Mouse (Mus musculus): ENCODE results near the gene Smim22. TPM values are rescaled to one million over a fixed set of nuclear protein-coding genes. Genes with fewer than 3 reads are reported as not detected.

Smim22 gene
- polyA plus RNA-seq, 1 experiment from 2014 or later = not detected

DNA sequence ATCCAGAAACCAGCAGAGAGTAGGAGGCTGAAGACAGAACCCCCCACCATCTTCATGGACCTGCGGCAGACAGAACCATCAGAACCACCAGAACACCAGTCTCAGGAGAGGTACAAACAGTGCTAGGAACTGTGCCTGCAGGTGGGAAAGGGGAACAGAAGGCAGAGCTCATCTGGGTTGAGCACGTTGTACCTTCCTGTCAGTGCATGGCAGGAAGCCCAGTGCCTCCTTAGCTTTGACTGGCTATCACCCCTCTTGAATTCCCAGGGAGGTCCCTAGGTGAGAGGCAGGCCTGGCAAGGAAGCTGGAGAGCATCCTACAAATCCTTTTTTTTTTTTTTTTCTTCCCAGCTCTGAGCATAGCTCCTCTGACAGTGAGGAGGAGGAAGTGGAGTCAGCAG is 30.9 kb upstream of the Smim22 start:
- no peak overlapping the region for H3K4me3 ChIP-seq
- no peak for ATAC-seq (ENCODE audit: low read depth)
- no peak overlapping the region for H3K9ac ChIP-seq
- H3K4me2 ChIP-seq = no peak overlapping the region
- H3K36me3 ChIP-seq = peaks cover 7% of the 10 kb centered on the region; the same call in 1 of the 2 replicates
- H3K4me1 ChIP-seq (replicated peaks) = no peaks in the 10 kb centered on the region
- no peak overlapping the region for H3K27ac ChIP-seq (replicated peaks)
- 79% methylated on average over 2 of the region's 2 CpGs for WGBS
- H3K27me3 ChIP-seq = no peaks in the 10 kb centered on the region
- H3K9me3 ChIP-seq = no peaks in the 10 kb centered on the region

DNA sequence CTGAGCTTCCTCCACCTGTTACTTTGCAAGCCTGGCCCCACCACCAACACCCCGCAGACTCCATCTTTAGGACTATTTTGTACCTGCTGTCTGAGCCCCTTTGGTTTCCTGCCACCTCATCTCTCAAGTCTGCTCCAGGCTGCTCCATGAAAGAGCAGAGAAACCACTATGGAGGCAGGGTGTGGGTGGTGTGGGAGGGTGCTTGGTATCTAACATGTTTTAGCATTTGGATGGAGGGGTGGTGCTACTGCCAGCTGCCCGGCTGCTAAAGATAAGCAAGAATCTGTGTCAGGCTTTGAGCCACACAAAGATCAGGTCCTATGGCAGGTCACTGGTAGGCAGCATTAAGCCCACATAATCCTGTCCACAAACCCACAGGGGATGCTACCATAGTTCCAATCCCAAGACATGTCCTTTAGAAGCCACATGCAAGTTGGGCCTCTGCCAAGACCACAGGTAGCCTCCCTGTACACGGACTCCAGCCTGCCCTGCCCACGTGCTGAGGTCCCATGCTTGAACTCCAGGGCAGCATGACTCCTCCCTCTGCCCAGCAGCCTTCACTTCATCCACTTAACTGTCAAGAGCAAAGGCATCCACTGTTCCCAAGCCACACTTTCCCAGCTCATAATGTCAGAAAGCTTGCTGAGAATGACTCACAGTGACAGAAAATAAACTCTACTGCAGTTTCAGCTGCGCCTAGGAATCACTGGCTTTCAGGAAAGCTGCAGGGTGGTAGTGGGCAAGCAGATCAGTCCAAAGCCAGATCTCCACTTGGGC is 28.6 kb upstream of the Smim22 start:
- H3K9ac ChIP-seq = no peak overlapping the region
- H3K27ac ChIP-seq (replicated peaks) = no peak overlapping the region
- H3K36me3 ChIP-seq = no peaks in the 10 kb centered on the region
- H3K4me1 ChIP-seq (replicated peaks) = no peaks in the 10 kb centered on the region
- H3K4me3 ChIP-seq = no peak overlapping the region
- H3K27me3 ChIP-seq = no peaks in the 10 kb centered on the region
- no peaks in the 10 kb centered on the region for H3K9me3 ChIP-seq
- no peak for ATAC-seq (ENCODE audit: low read depth)
- no peak overlapping the region for H3K4me2 ChIP-seq
- WGBS = 79% methylated on average over 5 of the region's 5 CpGs

DNA sequence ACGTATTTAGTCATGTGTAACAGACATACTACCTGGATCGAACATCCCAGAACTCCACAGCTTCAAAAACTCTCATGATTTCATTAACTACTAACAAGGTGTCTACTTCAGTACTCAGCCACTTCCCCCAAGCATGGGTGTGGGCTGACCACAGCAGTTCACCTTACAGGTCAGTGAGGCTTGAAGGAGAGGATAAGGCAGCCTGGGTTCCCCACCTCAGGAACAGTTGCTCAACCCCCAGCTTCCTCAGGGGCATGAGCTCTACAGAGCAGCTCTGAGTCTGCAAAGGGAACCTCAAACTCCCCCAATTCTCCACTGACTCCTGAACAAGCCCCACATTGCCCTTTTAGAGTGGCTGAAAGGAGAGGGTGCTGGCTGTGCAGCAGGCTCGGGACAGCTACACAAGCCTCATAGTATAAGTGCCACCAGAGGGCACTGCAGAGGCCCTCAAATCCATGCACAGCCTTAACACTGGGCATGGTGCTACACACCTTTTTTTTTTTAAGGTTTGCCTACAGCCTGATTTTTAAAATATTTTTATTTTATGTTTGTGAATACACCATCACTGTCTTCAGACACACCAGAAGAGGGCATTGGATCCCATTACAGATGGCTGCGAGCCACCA is 27.2 kb upstream of the Smim22 start:
- Histone ChIP-seq H3K9me3 (no peaks in the 10 kb centered on the region), H3K4me3 (no peak overlapping the region), H3K27ac (replicated peaks) (no peak overlapping the region), H3K4me2 (no peak overlapping the region), H3K4me1 (replicated peaks) (no peaks in the 10 kb centered on the region), H3K27me3 (no peaks in the 10 kb centered on the region), H3K36me3 (no peaks in the 10 kb centered on the region), H3K9ac (no peak overlapping the region)
- WGBS = 72% methylated on average over 4 of the region's 4 CpGs
- ATAC-seq (ENCODE audit: low read depth) = no peak

DNA sequence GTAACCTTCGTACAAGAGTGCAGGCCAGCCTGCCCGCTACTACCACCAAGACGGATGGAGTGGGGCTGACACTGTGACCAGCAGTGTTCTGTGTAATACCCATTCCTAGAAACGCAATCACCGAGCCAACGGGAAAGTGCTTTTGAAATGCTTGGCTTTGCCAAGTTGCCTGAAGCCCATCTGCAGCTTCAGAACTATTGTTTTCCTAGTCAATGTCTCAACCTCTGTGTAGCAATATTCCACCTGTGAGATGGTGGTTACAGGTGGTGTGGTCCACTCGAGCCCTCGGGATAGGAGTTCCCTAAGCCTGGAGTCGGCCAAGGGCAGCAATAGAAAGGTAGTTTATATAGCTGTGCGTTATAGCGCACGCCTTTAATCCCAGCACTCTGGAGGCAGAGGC is 22.4 kb upstream of the Smim22 start:
- Histone ChIP-seq H3K9me3 (no peaks in the 10 kb centered on the region), H3K36me3 (no peaks in the 10 kb centered on the region), H3K4me3 (no peak overlapping the region), H3K27me3 (no peaks in the 10 kb centered on the region), H3K4me2 (no peak overlapping the region), H3K4me1 (replicated peaks) (no peaks in the 10 kb centered on the region), H3K9ac (no peak overlapping the region), H3K27ac (replicated peaks) (no peak overlapping the region)
- WGBS = 91% methylated on average over 12 of the region's 12 CpGs
- no peak for ATAC-seq (ENCODE audit: low read depth)

DNA sequence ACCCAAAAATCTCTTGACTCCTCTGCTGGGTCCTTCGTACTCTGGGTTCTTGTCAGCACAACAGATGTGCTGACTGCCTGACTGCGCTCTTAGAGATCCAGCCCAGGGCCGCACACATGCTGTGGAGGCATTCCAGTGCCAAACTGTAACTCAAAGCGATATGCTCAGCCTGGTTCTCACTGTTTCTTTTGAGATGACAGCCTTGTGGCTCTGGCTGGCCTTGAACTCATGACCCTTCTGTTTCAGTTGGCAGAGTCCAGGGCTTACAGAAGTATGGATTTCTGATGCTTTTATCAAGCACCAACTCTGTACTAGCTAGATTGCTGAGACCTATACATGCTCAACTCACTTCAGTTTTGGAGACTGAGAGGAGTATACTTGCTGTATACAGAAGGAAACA is 13.8 kb upstream of the Smim22 start:
- no peaks in the 10 kb centered on the region for H3K36me3 ChIP-seq
- H3K4me1 ChIP-seq (replicated peaks) = no peaks in the 10 kb centered on the region
- H3K27ac ChIP-seq (replicated peaks) = no peak overlapping the region
- H3K9ac ChIP-seq = no peak overlapping the region
- H3K9me3 ChIP-seq = no peaks in the 10 kb centered on the region
- no peak overlapping the region for H3K4me3 ChIP-seq
- ATAC-seq (ENCODE audit: low read depth) = no peak
- WGBS = 82% methylated on average over 4 of the region's 4 CpGs
- no peak overlapping the region for H3K4me2 ChIP-seq
- H3K27me3 ChIP-seq = no peaks in the 10 kb centered on the region

DNA sequence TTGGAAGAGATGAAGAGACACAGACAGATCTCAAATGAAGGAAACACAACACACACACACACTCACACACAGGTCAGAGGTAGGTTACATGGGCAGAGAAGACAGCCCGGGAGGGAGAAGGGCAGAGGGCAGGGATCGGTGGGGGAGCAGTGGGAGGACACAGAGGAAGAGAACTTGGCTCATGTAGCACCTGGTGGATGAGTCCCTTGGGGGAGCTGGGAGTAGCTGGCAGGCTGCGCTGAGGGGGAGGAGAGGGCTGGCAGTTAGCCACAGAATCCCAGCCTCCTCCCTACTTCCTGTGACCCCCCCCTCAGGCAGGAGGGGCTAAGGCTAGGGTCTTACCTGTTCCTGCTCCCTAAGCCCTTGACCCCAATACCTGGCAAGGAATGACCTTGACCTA is 9.5 kb upstream of the Smim22 start, which contains the start of gene Sept12:
Gene Sept12 (minus strand): TSS at position 300 of the 400 bp plus-strand sequence.
- Histone ChIP-seq H3K4me3 (no peak within 1 kb of the TSS), H3K9ac (no peak within 1 kb of the TSS), H3K36me3 (no peaks in the 10 kb centered on the region), H3K4me1 (replicated peaks) (no peaks in the 10 kb centered on the region), H3K27ac (replicated peaks) (no peak within 1 kb of the TSS), H3K9me3 (no peaks in the 10 kb centered on the region), H3K27me3 (no peaks in the 10 kb centered on the region), H3K4me2 (no peak within 1 kb of the TSS)
- no peak for ATAC-seq (ENCODE audit: low read depth)
- 53% methylated on average over 3 of the region's 3 CpGs for WGBS

DNA sequence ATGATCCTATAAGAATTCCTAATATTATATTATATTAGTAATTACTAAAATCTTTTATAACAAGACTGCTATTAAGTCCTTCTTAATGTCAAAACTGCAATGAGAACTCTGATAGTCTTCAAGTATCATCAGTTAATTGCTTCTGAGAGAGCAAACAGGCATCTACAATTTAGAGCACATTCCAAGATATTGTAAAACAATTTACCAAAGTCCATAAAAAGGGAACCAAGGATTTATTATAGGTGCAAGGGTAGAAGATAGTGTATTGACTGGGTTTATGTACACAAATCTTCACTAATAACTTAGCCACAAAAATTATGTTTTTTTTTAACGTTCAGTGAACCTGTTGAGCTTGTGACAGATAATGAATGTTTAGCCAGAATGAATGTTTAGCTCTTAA is 8.1 kb upstream of the Smim22 start:
- Histone ChIP-seq H3K9me3 (no peaks in the 10 kb centered on the region), H3K4me2 (no peak overlapping the region), H3K4me1 (replicated peaks) (no peaks in the 10 kb centered on the region), H3K4me3 (no peak overlapping the region), H3K9ac (no peak overlapping the region), H3K36me3 (no peaks in the 10 kb centered on the region), H3K27ac (replicated peaks) (no peak overlapping the region), H3K27me3 (no peaks in the 10 kb centered on the region)
- 67% methylated on average over 1 of the region's 1 CpGs for WGBS
- no peak for ATAC-seq (ENCODE audit: low read depth)

DNA sequence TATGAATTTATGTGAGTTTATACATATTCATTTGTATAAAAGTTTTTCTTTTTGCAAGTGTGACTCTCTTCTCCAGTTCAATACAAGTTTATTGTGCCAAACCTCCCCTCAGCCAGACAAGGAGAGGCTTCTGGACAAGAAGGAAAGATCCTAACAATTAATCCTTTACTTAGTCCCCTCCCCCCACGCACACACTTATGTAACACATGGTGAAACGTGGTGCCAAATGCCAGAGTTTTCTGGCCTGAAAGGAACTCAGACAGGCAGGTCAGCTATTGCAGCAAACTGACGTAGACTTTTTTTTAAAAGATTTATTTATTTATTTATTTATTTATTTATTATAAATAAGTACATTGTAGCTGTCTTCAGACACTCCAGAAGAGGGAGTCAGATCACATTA is 6.5 kb upstream of the Smim22 start:
- WGBS = 71% methylated on average over 3 of the region's 3 CpGs
- Histone ChIP-seq H3K36me3 (no peaks in the 10 kb centered on the region), H3K4me1 (replicated peaks) (no peaks in the 10 kb centered on the region), H3K4me2 (no peak overlapping the region), H3K4me3 (no peak overlapping the region), H3K27ac (replicated peaks) (no peak overlapping the region), H3K9me3 (no peaks in the 10 kb centered on the region), H3K27me3 (no peaks in the 10 kb centered on the region), H3K9ac (no peak overlapping the region)
- no peak for ATAC-seq (ENCODE audit: low read depth)

DNA sequence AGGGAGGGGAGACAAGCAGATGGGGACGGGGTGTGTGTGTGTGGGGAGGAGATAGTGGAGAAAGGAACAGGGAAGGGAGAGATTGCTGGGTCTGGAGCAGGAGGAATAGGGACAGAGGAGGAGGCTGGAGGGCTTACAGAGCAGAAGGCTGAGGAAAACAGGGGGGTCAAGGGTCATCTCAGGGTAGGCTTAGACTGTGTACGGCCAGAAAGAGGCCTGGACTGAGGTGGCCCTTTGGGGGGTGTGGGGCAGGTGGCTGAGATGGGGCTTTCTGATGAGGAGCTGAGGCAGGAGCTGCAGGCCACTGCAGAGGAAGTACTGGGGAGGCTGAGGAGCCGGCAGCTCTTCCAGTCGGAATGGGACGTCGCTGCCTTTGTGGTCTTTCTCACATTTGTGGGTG is 404 bp downstream of the Smim22 start:
- Histone ChIP-seq H3K36me3 (peaks cover 25% of the 10 kb centered on the region), H3K27ac (replicated peaks) (no peak overlapping the region), H3K9ac (no peak overlapping the region), H3K4me3 (no peak overlapping the region), H3K27me3 (no peaks in the 10 kb centered on the region), H3K9me3 (no peaks in the 10 kb centered on the region), H3K4me2 (no peak overlapping the region), H3K4me1 (replicated peaks) (peaks cover 17% of the 10 kb centered on the region)
- WGBS = 53% methylated on average over 6 of the region's 6 CpGs
- no peak for ATAC-seq (ENCODE audit: low read depth)

DNA sequence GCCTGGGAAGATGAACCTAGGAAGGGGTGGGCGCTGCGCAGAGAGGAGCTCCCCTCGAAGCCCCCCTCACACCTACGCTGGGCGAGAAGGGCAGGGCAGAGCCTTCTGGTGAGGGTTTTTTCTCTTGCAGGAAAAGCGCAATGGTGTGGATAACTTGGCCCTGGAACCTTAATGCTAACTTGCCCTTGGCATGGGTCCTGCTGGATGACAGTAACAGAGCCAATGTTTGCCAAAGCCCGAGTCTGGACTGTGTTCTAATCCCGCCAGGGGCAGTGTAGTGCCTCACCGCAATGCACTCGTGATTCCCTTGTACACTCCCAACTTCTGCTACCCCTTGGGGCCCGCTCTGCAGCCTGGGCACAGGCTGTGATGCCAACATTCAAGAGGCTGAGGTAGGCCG is 988 bp downstream of the Smim22 start:
- ATAC-seq (ENCODE audit: low read depth) = no peak

DNA sequence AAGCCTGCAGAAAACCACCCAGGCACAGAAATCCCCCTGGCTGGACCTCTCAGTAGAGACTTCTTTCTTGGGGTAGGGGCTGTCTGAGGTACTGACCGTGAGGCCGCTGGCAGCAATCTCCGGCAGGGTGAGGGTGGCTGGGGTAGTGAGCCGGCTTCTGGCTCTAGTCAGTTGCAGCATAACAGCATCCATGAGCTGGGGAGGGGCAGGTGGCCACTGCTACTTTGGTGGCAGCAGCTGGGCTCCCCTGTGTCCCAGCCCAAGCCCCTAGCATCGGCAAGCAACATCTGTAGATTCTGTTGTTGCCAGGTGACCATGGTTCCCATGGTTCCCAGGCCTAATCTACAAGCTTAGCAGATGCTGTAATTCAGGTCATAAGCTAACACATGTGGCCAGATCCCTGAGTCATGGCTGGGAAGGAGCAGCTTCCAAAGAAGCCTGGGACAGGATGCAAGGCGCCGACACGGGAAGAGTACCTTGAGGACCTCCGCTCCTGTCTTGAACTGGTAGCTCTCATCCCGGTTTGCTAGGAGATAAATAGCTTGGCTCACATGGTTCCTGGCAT is 3.4 kb downstream of the Smim22 start:
- ATAC-seq (ENCODE audit: low read depth) = no peak
- H3K36me3 ChIP-seq = peaks cover 38% of the 10 kb centered on the region
- H3K4me1 ChIP-seq (replicated peaks) = peaks cover 22% of the 10 kb centered on the region
- WGBS = 86% methylated on average over 10 of the region's 10 CpGs
- no peak overlapping the region for H3K4me2 ChIP-seq
- H3K4me3 ChIP-seq = no peak overlapping the region
- H3K27ac ChIP-seq (replicated peaks) = no peak overlapping the region
- no peaks in the 10 kb centered on the region for H3K9me3 ChIP-seq
- H3K27me3 ChIP-seq = no peaks in the 10 kb centered on the region
- no peak overlapping the region for H3K9ac ChIP-seq

More for the DNA sequence above, 988 bp downstream of the Smim22 start:
- Histone ChIP-seq H3K4me2 (no peak overlapping the region), H3K4me1 (replicated peaks) (peaks cover 22% of the 10 kb centered on the region), H3K9ac (no peak overlapping the region), H3K27ac (replicated peaks) (no peak overlapping the region), H3K4me3 (no peak overlapping the region), H3K36me3 (peaks cover 25% of the 10 kb centered on the region), H3K9me3 (no peaks in the 10 kb centered on the region), H3K27me3 (no peaks in the 10 kb centered on the region)
- 84% methylated on average over 12 of the region's 12 CpGs for WGBS

DNA sequence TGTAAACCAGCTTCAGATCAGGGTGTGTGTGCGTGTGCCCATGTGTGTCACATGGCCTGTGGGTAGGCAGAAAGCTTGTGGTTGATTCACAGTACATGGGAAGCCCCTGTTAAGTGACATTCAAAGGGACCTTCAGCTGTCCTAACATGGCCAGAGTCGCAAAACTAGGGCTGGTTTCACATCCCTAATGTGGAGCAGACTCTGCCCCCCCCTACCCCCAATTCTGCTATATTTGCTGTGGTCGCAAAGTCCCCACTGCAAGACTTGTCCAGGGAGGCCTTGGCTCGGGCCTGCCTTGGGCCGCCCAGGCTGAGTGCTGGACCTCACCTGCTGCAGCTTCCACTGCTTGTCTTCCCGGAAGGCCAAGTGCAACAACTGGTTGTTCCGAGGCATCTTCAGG is 4.2 kb downstream of the Smim22 start:
- Histone ChIP-seq H3K4me3 (no peak overlapping the region), H3K27me3 (no peaks in the 10 kb centered on the region), H3K9me3 (no peaks in the 10 kb centered on the region), H3K36me3 (peaks cover 46% of the 10 kb centered on the region), H3K4me2 (no peak overlapping the region), H3K9ac (no peak overlapping the region), H3K27ac (replicated peaks) (no peak overlapping the region), H3K4me1 (replicated peaks) (peaks cover 22% of the 10 kb centered on the region)
- ATAC-seq (ENCODE audit: low read depth) = no peak
- 89% methylated on average over 7 of the region's 7 CpGs for WGBS

All from neural tube, embryonic 13.5 days (tissue).